Mouse (Mus musculus) CH12.LX (cell line): ENCODE measurements around the gene Mrpl39. TPM values are rescaled to one million over a fixed set of nuclear protein-coding genes. Genes with fewer than 3 reads are reported as not detected.

ENCODE experiments used
- DNase-seq: peaks from one replicate; pipeline ENCODE4 v3.0.0-alpha.2; 2013; ENCODE audit errors: extremely low read depth
- H3K27ac ChIP-seq: 2 replicates; pipeline ENCODE4 v1.5.1; 2012; ENCODE audit warnings: low read depth, mild to moderate bottlenecking, control low read depth, moderate library complexity; ENCODE audit not compliant: insufficient read depth
- H3K27me3 ChIP-seq: replicated peaks from 2 replicates; pipeline ENCODE3; 2012; ENCODE audit warnings: inconsistent platforms
- H3K36me3 ChIP-seq, 2 experiments: replicated peaks in 1 of 2; 2 replicates each; pipeline versions ENCODE3 to v1.6.1; 2012; ENCODE audit warnings: inconsistent platforms in 1 of 2, low read length in 1 of 2, mild to moderate bottlenecking in 1 of 2, mixed read lengths in 1 of 2, moderate library complexity in 1 of 2; ENCODE audit not compliant: control insufficient read depth in 1 of 2, insufficient read depth in 1 of 2
- H3K4me1 ChIP-seq, 2 experiments: 2 replicates each; pipeline ENCODE4 v1.6.1; 2012; ENCODE audit warnings: inconsistent platforms in 1 of 2, moderate library complexity in 1 of 2; ENCODE audit not compliant: insufficient read depth in 2 of 2, control insufficient read depth in 1 of 2
- H3K4me2 ChIP-seq: 2 replicates; pipeline ENCODE4 v1.6.1; 2012; ENCODE audit warnings: low read depth, mild to moderate bottlenecking, control low read depth; ENCODE audit not compliant: poor library complexity, insufficient read depth, severe bottlenecking
- H3K4me3 ChIP-seq, 3 experiments: fragments of 150-350 bp in 1 of 3; sonication (generic) in 1 of 3; replicated peaks in 1 of 3; 2 replicates each; pipeline versions ENCODE3 to v1.5.1; 2011 to 2012; ENCODE audit warnings: low read depth in 2 of 3, low read length in 2 of 3, mild to moderate bottlenecking in 2 of 3, moderate library complexity in 2 of 3, control low read depth in 1 of 3, improper control_type of control experiment in 1 of 3, inconsistent platforms in 1 of 3, mixed read lengths in 1 of 3; ENCODE audit not compliant: poor library complexity in 1 of 3
- H3K79me2 ChIP-seq: replicated peaks from 2 replicates; pipeline ENCODE4 v1.6.1; 2012; ENCODE audit warnings: mild to moderate bottlenecking, moderate library complexity; ENCODE audit not compliant: control insufficient read depth, poor library complexity, insufficient read depth, severe bottlenecking; ENCODE audit errors: extremely low read depth
- H3K9ac ChIP-seq: 2 replicates; pipeline ENCODE4 v1.6.1; 2012; ENCODE audit warnings: low read depth, mild to moderate bottlenecking, control low read depth, moderate library complexity; ENCODE audit not compliant: insufficient read depth
- H3K9me3 ChIP-seq: replicated peaks from 2 replicates; pipeline ENCODE3; 2012; ENCODE audit warnings: low read length, inconsistent platforms, mixed read lengths
- BHLHE40 ChIP-seq: IDR thresholded peaks from 2 replicates; pipeline ENCODE4 v1.6.1; 2011; ENCODE audit warnings: mild to moderate bottlenecking, low read depth, low read length, improper control_type of control experiment
- CHD1 ChIP-seq: IDR thresholded peaks from 2 replicates; pipeline ENCODE4 v1.6.1; 2012; ENCODE audit warnings: low read depth, low read length, improper control_type of control experiment, inconsistent platforms
- CTCF ChIP-seq, 2 experiments: IDR thresholded peaks in 1 of 2; conservative IDR thresholded peaks in 1 of 2; 2 replicates each; pipeline ENCODE4 v1.5.1; 2011 to 2012; ENCODE audit warnings: low read depth in 2 of 2, low read length in 2 of 2, improper control_type of control experiment in 1 of 2, inconsistent platforms in 1 of 2, mild to moderate bottlenecking in 1 of 2, moderate library complexity in 1 of 2
- E2F4 ChIP-seq: IDR thresholded peaks from 2 replicates; pipeline ENCODE4 v1.6.1; 2011; ENCODE audit warnings: low read depth, low read length, improper control_type of control experiment; ENCODE audit not compliant: insufficient replicate concordance
- EP300 ChIP-seq: IDR thresholded peaks from 2 replicates; pipeline ENCODE4 v1.6.1; 2011; ENCODE audit warnings: low read length, improper control_type of control experiment
- ETS1 ChIP-seq: conservative IDR thresholded peaks from 2 replicates; pipeline ENCODE4 v1.6.1; 2012; ENCODE audit warnings: low read depth, mild to moderate bottlenecking, inconsistent platforms, low read length, improper control_type of control experiment, moderate library complexity
- HCFC1 ChIP-seq: IDR thresholded peaks from 2 replicates; pipeline ENCODE4 v1.6.1; 2012; ENCODE audit warnings: low read depth, mild to moderate bottlenecking, inconsistent platforms, low read length, improper control_type of control experiment
- JUND ChIP-seq: conservative IDR thresholded peaks from 2 replicates; pipeline ENCODE4 v1.6.1; 2011; ENCODE audit warnings: low read depth, low read length, improper control_type of control experiment
- KAT2A ChIP-seq: IDR thresholded peaks from 2 replicates; pipeline ENCODE4 v1.6.1; 2012; ENCODE audit warnings: low read length, improper control_type of control experiment, inconsistent platforms; ENCODE audit not compliant: insufficient replicate concordance
- MAFK ChIP-seq: IDR thresholded peaks from 2 replicates; pipeline ENCODE4 v1.6.1; 2011; ENCODE audit warnings: low read length, improper control_type of control experiment; ENCODE audit not compliant: insufficient replicate concordance
- MAX ChIP-seq: IDR thresholded peaks from 2 replicates; pipeline ENCODE4 v1.6.1; 2011; ENCODE audit warnings: low read length, improper control_type of control experiment
- MAZ ChIP-seq: IDR thresholded peaks from 2 replicates; pipeline ENCODE4 v1.6.1; 2012; ENCODE audit warnings: low read depth, mild to moderate bottlenecking, inconsistent platforms, low read length, improper control_type of control experiment, moderate library complexity
- MEF2A ChIP-seq: IDR thresholded peaks from 2 replicates; pipeline ENCODE4 v1.6.1; 2014; ENCODE audit warnings: low read depth, mild to moderate bottlenecking, inconsistent platforms, low read length, improper control_type of control experiment, borderline replicate concordance
- MXI1 ChIP-seq: IDR thresholded peaks from 2 replicates; pipeline ENCODE4 v1.6.1; 2011; ENCODE audit warnings: mild to moderate bottlenecking, low read depth, low read length, improper control_type of control experiment
- MYC ChIP-seq: IDR thresholded peaks from 2 replicates; pipeline ENCODE4 v1.6.1; 2011; ENCODE audit warnings: low read depth, mild to moderate bottlenecking, improper control_type of control experiment, low read length
- NELFE ChIP-seq: IDR thresholded peaks from 2 replicates; pipeline ENCODE4 v1.6.1; 2011; ENCODE audit warnings: low read depth, low read length, improper control_type of control experiment
- NRF1 ChIP-seq: IDR thresholded peaks from 2 replicates; pipeline ENCODE4 v1.6.1; 2014; ENCODE audit warnings: low read depth, mild to moderate bottlenecking, inconsistent platforms, low read length, improper control_type of control experiment, moderate library complexity
- PAX5 ChIP-seq: IDR thresholded peaks from 2 replicates; pipeline ENCODE4 v1.6.1; 2012; ENCODE audit warnings: low read length, inconsistent platforms, mixed read lengths
- POLR2AphosphoS2 ChIP-seq: IDR thresholded peaks from 2 replicates; pipeline ENCODE4 v1.6.1; 2011; ENCODE audit warnings: low read depth, low read length, improper control_type of control experiment
- RAD21 ChIP-seq: IDR thresholded peaks from 2 replicates; pipeline ENCODE4 v1.6.1; 2011; ENCODE audit warnings: low read depth, mild to moderate bottlenecking, low read length, improper control_type of control experiment, moderate library complexity
- RCOR1 ChIP-seq: conservative IDR thresholded peaks from 2 replicates; pipeline ENCODE4 v1.6.1; 2012; ENCODE audit warnings: low read depth, mild to moderate bottlenecking, inconsistent platforms, low read length, improper control_type of control experiment
- SIN3A ChIP-seq: IDR thresholded peaks from 2 replicates; pipeline ENCODE4 v1.6.1; 2012; ENCODE audit warnings: low read length, improper control_type of control experiment, inconsistent platforms
- SMC3 ChIP-seq: IDR thresholded peaks from 2 replicates; pipeline ENCODE4 v1.6.1; 2011; ENCODE audit warnings: low read depth, low read length, improper control_type of control experiment
- TBP ChIP-seq: conservative IDR thresholded peaks from 2 replicates; pipeline ENCODE4 v1.6.1; 2011; ENCODE audit warnings: low read depth, low read length, improper control_type of control experiment
- TCF12 ChIP-seq: IDR thresholded peaks from 2 replicates; pipeline ENCODE4 v1.6.1; 2014; ENCODE audit warnings: low read depth, mild to moderate bottlenecking, inconsistent platforms, low read length, improper control_type of control experiment
- UBTF ChIP-seq: IDR thresholded peaks from 2 replicates; pipeline ENCODE4 v1.6.1; 2012; ENCODE audit warnings: low read depth, mild to moderate bottlenecking, inconsistent platforms, low read length, improper control_type of control experiment, moderate library complexity
- USF1 ChIP-seq: IDR thresholded peaks from 2 replicates; pipeline ENCODE4 v1.6.1; 2014; ENCODE audit warnings: low read depth, mild to moderate bottlenecking, inconsistent platforms, low read length, improper control_type of control experiment
- USF2 ChIP-seq: conservative IDR thresholded peaks from 2 replicates; pipeline ENCODE4 v1.6.1; 2011; ENCODE audit warnings: low read depth, low read length, improper control_type of control experiment
- ZC3H11A ChIP-seq: IDR thresholded peaks from 2 replicates; pipeline ENCODE4 v1.6.1; 2012; ENCODE audit warnings: low read depth, mild to moderate bottlenecking, inconsistent platforms, low read length, improper control_type of control experiment
- ZKSCAN1 ChIP-seq: IDR thresholded peaks from 2 replicates; pipeline ENCODE4 v1.6.1; 2012; ENCODE audit warnings: low read depth, inconsistent platforms, low read length, improper control_type of control experiment, borderline replicate concordance
- ZNF384 ChIP-seq: IDR thresholded peaks from 2 replicates; pipeline ENCODE4 v1.6.1; 2012; ENCODE audit warnings: low read depth, low read length, improper control_type of control experiment, inconsistent platforms
- dilution Hi-C: fragments of 300-500 bp; cut with MboI; formaldehyde crosslinking; loops from 2 replicates; pipeline ENCODE4 v1.14.3; 2020; ENCODE audit warnings: low sequenced_read_pairs; ENCODE audit not compliant: extremely low pct_unique_long_range_greater_than_20kb, extremely low pct_ligation_motif_present
- in situ Hi-C: fragments of 300-500 bp; cut with MboI; formaldehyde crosslinking; loops from 3 replicates; pipeline ENCODE4 v1.14.3; 2019; ENCODE audit warnings: low sequenced_read_pairs, low pct_ligation_motif_present, low pct_unique_long_range_greater_than_20kb, mixed read lengths
- polyA plus RNA-seq: library from polyadenylated mRNA; unstranded; fragments of >175 nt; gene quantifications from 2 replicates; pipeline ENCODE4 v1.2.1, GENCODE M21; 2012; ENCODE audit warnings: low read depth; ENCODE audit not compliant: insufficient read length
- total RNA-seq, 2 experiments: library from RNA; depleted of rRNA; stranded (reverse); fragments of 300-350 nt in 1 of 2; fragments of >200 nt in 1 of 2; gene quantifications; 2 replicates each; pipeline ENCODE4 v1.2.3; 2012 to 2014

Gene Mrpl39
- total and polyA plus RNA-seq, 3 experiments = 102 to 123 (median 110) TPM

GRCm38 (mm10) chr16:84717618-84718248 lies 17.8 kb downstream of the Mrpl39 start (continued):
- TF ChIP-seq MAFK (0 out of 2 replicates have a peak, but pooled peaks have one; percentile 13), MAZ (peak; percentile 79), USF2 (no peak; the same call in 1 of the 2 replicates), CTCF (conservative IDR thresholded peaks at IDR 0.05 in 1 of 2, IDR thresholded peaks at IDR 0.05 in 1 of 2; ENCODE audit: low read depth in 2 of 2, low read length in 2 of 2) (no peak), PAX5 (no peak), MXI1 (no peak; the same call in 1 of the 2 replicates), RAD21 (no peak), RCOR1 (peak; percentile 81), KAT2A (no peak), HCFC1 (no peak), CHD1 (no peak)

- dilution Hi-C loops = no loop called here
- TF ChIP-seq RCOR1 (peak; percentile 28; the same call in 1 of the 2 replicates), TCF12 (peak; percentile 16; the same call in 1 of the 2 replicates), MAFK (peak; percentile 57), NRF1 (no peak; the same call in 1 of the 2 replicates), SIN3A (peak; percentile 23; the same call in 1 of the 2 replicates), UBTF (no peak), EP300 (no peak), USF1 (no peak), PAX5 (no peak), MYC (peak; percentile 16; the same call in 1 of the 2 replicates), USF2 (peak; percentile 41; the same call in 1 of the 2 replicates), BHLHE40 (peak; percentile 39), POLR2AphosphoS2 (peak; percentile 99), KAT2A (no peak), ZC3H11A (no peak), RAD21 (no peak), MEF2A (no peak; the same call in 1 of the 2 replicates), SMC3 (peak; percentile 33), ZNF384 (no peak), E2F4 (no peak), ETS1 (peak; percentile 36), JUND (no peak; the same call in 1 of the 2 replicates), NELFE (peak; percentile 45), MAX (no peak), CTCF (conservative IDR thresholded peaks at IDR 0.05 in 1 of 2, IDR thresholded peaks at IDR 0.05 in 1 of 2; ENCODE audit: low read depth in 2 of 2, low read length in 2 of 2) (peak in 1 of 2 experiments; percentile 14; a peak in 2 of 4 replicates), CHD1 (peak; percentile 76; the same call in 1 of the 2 replicates), MXI1 (0 out of 2 replicates have a peak, but pooled peaks have one; percentile 4), TBP (no peak), ZKSCAN1 (no peak)
These were observed 18.6 kb downstream of the Mrpl39 start for GRCm38 (mm10) chr16:84716724-84717617.

More at GRCm38 (mm10) chr16:84716724-84717617, 18.6 kb downstream of the Mrpl39 start:
- peak overlapping the region; percentile 89 for H3K27ac ChIP-seq
- H3K36me3 ChIP-seq = peaks cover 39 to 60% of the 10 kb centered on the region in 2 experiments
- peak; percentile 81 for DNase-seq
- H3K4me3 ChIP-seq = no peak overlapping the region
- no peaks in the 10 kb centered on the region for H3K27me3 ChIP-seq
- in situ Hi-C loops = no loop called here
- H3K79me2 ChIP-seq = peaks cover 28% of the 10 kb centered on the region
- no peak overlapping the region for H3K4me2 ChIP-seq
- peak overlapping the region; percentile 25; the same call in 1 of the 2 replicates for H3K9ac ChIP-seq
- peaks cover 3% of the 10 kb centered on the region for H3K9me3 ChIP-seq
- H3K4me1 ChIP-seq = peaks cover 17 to 48% of the 10 kb centered on the region in 2 experiments
